Mouse (Mus musculus) CH12.LX (cell line): Measurements from ENCODE around the gene Ndufv1. TPM values are rescaled to one million over a fixed set of nuclear protein-coding genes. Genes with fewer than 3 reads are reported as not detected.

Experiments used
- DNase-seq: peaks from one replicate; pipeline ENCODE4 v3.0.0-alpha.2; 2013; ENCODE audit errors: extremely low read depth
- H3K27ac ChIP-seq: 2 replicates; pipeline ENCODE4 v1.5.1; 2012; ENCODE audit warnings: low read depth, mild to moderate bottlenecking, control low read depth, moderate library complexity; ENCODE audit not compliant: insufficient read depth
- H3K27me3 ChIP-seq: replicated peaks from 2 replicates; pipeline ENCODE3; 2012; ENCODE audit warnings: inconsistent platforms
- H3K36me3 ChIP-seq, 2 experiments: replicated peaks in 1 of 2; 2 replicates each; pipeline versions ENCODE3 to v1.6.1; 2012; ENCODE audit warnings: inconsistent platforms in 1 of 2, low read length in 1 of 2, mild to moderate bottlenecking in 1 of 2, mixed read lengths in 1 of 2, moderate library complexity in 1 of 2; ENCODE audit not compliant: control insufficient read depth in 1 of 2, insufficient read depth in 1 of 2
- H3K4me1 ChIP-seq, 2 experiments: 2 replicates each; pipeline ENCODE4 v1.6.1; 2012; ENCODE audit warnings: inconsistent platforms in 1 of 2, moderate library complexity in 1 of 2; ENCODE audit not compliant: insufficient read depth in 2 of 2, control insufficient read depth in 1 of 2
- H3K4me2 ChIP-seq: 2 replicates; pipeline ENCODE4 v1.6.1; 2012; ENCODE audit warnings: low read depth, mild to moderate bottlenecking, control low read depth; ENCODE audit not compliant: poor library complexity, insufficient read depth, severe bottlenecking
- H3K4me3 ChIP-seq, 3 experiments: fragments of 150-350 bp in 1 of 3; sonication (generic) in 1 of 3; replicated peaks in 1 of 3; 2 replicates each; pipeline versions ENCODE3 to v1.5.1; 2011 to 2012; ENCODE audit warnings: low read depth in 2 of 3, low read length in 2 of 3, mild to moderate bottlenecking in 2 of 3, moderate library complexity in 2 of 3, control low read depth in 1 of 3, improper control_type of control experiment in 1 of 3, inconsistent platforms in 1 of 3, mixed read lengths in 1 of 3; ENCODE audit not compliant: poor library complexity in 1 of 3
- H3K79me2 ChIP-seq: replicated peaks from 2 replicates; pipeline ENCODE4 v1.6.1; 2012; ENCODE audit warnings: mild to moderate bottlenecking, moderate library complexity; ENCODE audit not compliant: control insufficient read depth, poor library complexity, insufficient read depth, severe bottlenecking; ENCODE audit errors: extremely low read depth
- H3K9ac ChIP-seq: 2 replicates; pipeline ENCODE4 v1.6.1; 2012; ENCODE audit warnings: low read depth, mild to moderate bottlenecking, control low read depth, moderate library complexity; ENCODE audit not compliant: insufficient read depth
- H3K9me3 ChIP-seq: replicated peaks from 2 replicates; pipeline ENCODE3; 2012; ENCODE audit warnings: low read length, inconsistent platforms, mixed read lengths
- BHLHE40 ChIP-seq: IDR thresholded peaks from 2 replicates; pipeline ENCODE4 v1.6.1; 2011; ENCODE audit warnings: mild to moderate bottlenecking, low read depth, low read length, improper control_type of control experiment
- CHD1 ChIP-seq: IDR thresholded peaks from 2 replicates; pipeline ENCODE4 v1.6.1; 2012; ENCODE audit warnings: low read depth, low read length, improper control_type of control experiment, inconsistent platforms
- CHD2 ChIP-seq: IDR thresholded peaks from 2 replicates; pipeline ENCODE4 v1.6.1; 2011; ENCODE audit warnings: low read length, improper control_type of control experiment
- E2F4 ChIP-seq: IDR thresholded peaks from 2 replicates; pipeline ENCODE4 v1.6.1; 2011; ENCODE audit warnings: low read depth, low read length, improper control_type of control experiment; ENCODE audit not compliant: insufficient replicate concordance
- ETS1 ChIP-seq: conservative IDR thresholded peaks from 2 replicates; pipeline ENCODE4 v1.6.1; 2012; ENCODE audit warnings: low read depth, mild to moderate bottlenecking, inconsistent platforms, low read length, improper control_type of control experiment, moderate library complexity
- GABPA ChIP-seq: IDR thresholded peaks from 2 replicates; pipeline ENCODE4 v1.6.1; 2012; ENCODE audit warnings: low read depth, low read length, improper control_type of control experiment, inconsistent platforms; ENCODE audit not compliant: insufficient replicate concordance
- IRF4 ChIP-seq: IDR thresholded peaks from 2 replicates; pipeline ENCODE4 v1.6.1; 2014; ENCODE audit warnings: low read depth, mild to moderate bottlenecking, inconsistent platforms, low read length, improper control_type of control experiment
- JUN ChIP-seq: IDR thresholded peaks from 2 replicates; pipeline ENCODE4 v1.6.1; 2011; ENCODE audit warnings: low read depth, mild to moderate bottlenecking, low read length, improper control_type of control experiment, moderate library complexity; ENCODE audit not compliant: insufficient read depth
- JUND ChIP-seq: conservative IDR thresholded peaks from 2 replicates; pipeline ENCODE4 v1.6.1; 2011; ENCODE audit warnings: low read depth, low read length, improper control_type of control experiment
- KAT2A ChIP-seq: IDR thresholded peaks from 2 replicates; pipeline ENCODE4 v1.6.1; 2012; ENCODE audit warnings: low read length, improper control_type of control experiment, inconsistent platforms; ENCODE audit not compliant: insufficient replicate concordance
- MAFK ChIP-seq: IDR thresholded peaks from 2 replicates; pipeline ENCODE4 v1.6.1; 2011; ENCODE audit warnings: low read length, improper control_type of control experiment; ENCODE audit not compliant: insufficient replicate concordance
- MAX ChIP-seq: IDR thresholded peaks from 2 replicates; pipeline ENCODE4 v1.6.1; 2011; ENCODE audit warnings: low read length, improper control_type of control experiment
- MEF2A ChIP-seq: IDR thresholded peaks from 2 replicates; pipeline ENCODE4 v1.6.1; 2014; ENCODE audit warnings: low read depth, mild to moderate bottlenecking, inconsistent platforms, low read length, improper control_type of control experiment, borderline replicate concordance
- MXI1 ChIP-seq: IDR thresholded peaks from 2 replicates; pipeline ENCODE4 v1.6.1; 2011; ENCODE audit warnings: mild to moderate bottlenecking, low read depth, low read length, improper control_type of control experiment
- MYC ChIP-seq: IDR thresholded peaks from 2 replicates; pipeline ENCODE4 v1.6.1; 2011; ENCODE audit warnings: low read depth, mild to moderate bottlenecking, improper control_type of control experiment, low read length
- NELFE ChIP-seq: IDR thresholded peaks from 2 replicates; pipeline ENCODE4 v1.6.1; 2011; ENCODE audit warnings: low read depth, low read length, improper control_type of control experiment
- PAX5 ChIP-seq: IDR thresholded peaks from 2 replicates; pipeline ENCODE4 v1.6.1; 2012; ENCODE audit warnings: low read length, inconsistent platforms, mixed read lengths
- POLR2A ChIP-seq: IDR thresholded peaks from 2 replicates; pipeline ENCODE4 v1.6.1; 2011; ENCODE audit warnings: low read depth, mild to moderate bottlenecking, improper control_type of control experiment, low read length
- RAD21 ChIP-seq: IDR thresholded peaks from 2 replicates; pipeline ENCODE4 v1.6.1; 2011; ENCODE audit warnings: low read depth, mild to moderate bottlenecking, low read length, improper control_type of control experiment, moderate library complexity
- RCOR1 ChIP-seq: conservative IDR thresholded peaks from 2 replicates; pipeline ENCODE4 v1.6.1; 2012; ENCODE audit warnings: low read depth, mild to moderate bottlenecking, inconsistent platforms, low read length, improper control_type of control experiment
- SIN3A ChIP-seq: IDR thresholded peaks from 2 replicates; pipeline ENCODE4 v1.6.1; 2012; ENCODE audit warnings: low read length, improper control_type of control experiment, inconsistent platforms
- SMC3 ChIP-seq: IDR thresholded peaks from 2 replicates; pipeline ENCODE4 v1.6.1; 2011; ENCODE audit warnings: low read depth, low read length, improper control_type of control experiment
- TBP ChIP-seq: conservative IDR thresholded peaks from 2 replicates; pipeline ENCODE4 v1.6.1; 2011; ENCODE audit warnings: low read depth, low read length, improper control_type of control experiment
- TCF12 ChIP-seq: IDR thresholded peaks from 2 replicates; pipeline ENCODE4 v1.6.1; 2014; ENCODE audit warnings: low read depth, mild to moderate bottlenecking, inconsistent platforms, low read length, improper control_type of control experiment
- UBTF ChIP-seq: IDR thresholded peaks from 2 replicates; pipeline ENCODE4 v1.6.1; 2012; ENCODE audit warnings: low read depth, mild to moderate bottlenecking, inconsistent platforms, low read length, improper control_type of control experiment, moderate library complexity
- USF1 ChIP-seq: IDR thresholded peaks from 2 replicates; pipeline ENCODE4 v1.6.1; 2014; ENCODE audit warnings: low read depth, mild to moderate bottlenecking, inconsistent platforms, low read length, improper control_type of control experiment
- ZKSCAN1 ChIP-seq: IDR thresholded peaks from 2 replicates; pipeline ENCODE4 v1.6.1; 2012; ENCODE audit warnings: low read depth, inconsistent platforms, low read length, improper control_type of control experiment, borderline replicate concordance
- ZMIZ1 ChIP-seq: IDR thresholded peaks from 2 replicates; pipeline ENCODE4 v1.6.1; 2012; ENCODE audit warnings: low read depth, mild to moderate bottlenecking, inconsistent platforms, low read length, improper control_type of control experiment
- ZNF384 ChIP-seq: IDR thresholded peaks from 2 replicates; pipeline ENCODE4 v1.6.1; 2012; ENCODE audit warnings: low read depth, low read length, improper control_type of control experiment, inconsistent platforms
- dilution Hi-C: fragments of 300-500 bp; cut with MboI; formaldehyde crosslinking; loops from 2 replicates; pipeline ENCODE4 v1.14.3; 2020; ENCODE audit warnings: low sequenced_read_pairs; ENCODE audit not compliant: extremely low pct_unique_long_range_greater_than_20kb, extremely low pct_ligation_motif_present
- in situ Hi-C: fragments of 300-500 bp; cut with MboI; formaldehyde crosslinking; loops from 3 replicates; pipeline ENCODE4 v1.14.3; 2019; ENCODE audit warnings: low sequenced_read_pairs, low pct_ligation_motif_present, low pct_unique_long_range_greater_than_20kb, mixed read lengths
- polyA plus RNA-seq: library from polyadenylated mRNA; unstranded; fragments of >175 nt; gene quantifications from 2 replicates; pipeline ENCODE4 v1.2.1, GENCODE M21; 2012; ENCODE audit warnings: low read depth; ENCODE audit not compliant: insufficient read length
- total RNA-seq, 2 experiments: library from RNA; depleted of rRNA; stranded (reverse); fragments of 300-350 nt in 1 of 2; fragments of >200 nt in 1 of 2; gene quantifications; 2 replicates each; pipeline ENCODE4 v1.2.3; 2012 to 2014

Ndufv1 gene
- total and polyA plus RNA-seq, 3 experiments = 119 to 183 (median 133) TPM

- Histone ChIP-seq H3K9me3 (no peaks in the 10 kb centered on the region), H3K27ac (no peak within 1 kb of the TSS), H3K36me3 (no peaks in the 10 kb centered on the region), H3K4me3 (no peak within 1 kb of the TSS), H3K4me2 (no peak within 1 kb of the TSS), H3K79me2 (no peaks in the 10 kb centered on the region), H3K27me3 (peaks cover 7% of the 10 kb centered on the region), H3K4me1 (peaks cover 9 to 26% of the 10 kb centered on the region in 2 experiments), H3K9ac (no peak within 1 kb of the TSS)
- TF ChIP-seq PAX5 (no peak), TCF12 (no peak), MYC (no peak), MEF2A (no peak), IRF4 (no peak), JUN (no peak), SIN3A (no peak), RCOR1 (no peak), ZNF384 (no peak), RAD21 (no peak), USF1 (no peak), NELFE (no peak), KAT2A (no peak), JUND (no peak), GABPA (no peak), BHLHE40 (no peak), MAX (no peak), ETS1 (no peak), SMC3 (no peak)
- in situ Hi-C loops (no loop called here), dilution Hi-C loops (no loop called here)
- DNase-seq = no peak
These were observed 40.4 kb downstream of the Ndufv1 start, which contains the start of gene Aldh3b2 for GRCm38 (mm10) chr19:3972229-3972628. Gene Aldh3b2 (plus strand): TSS chr19:3972328.

- Histone ChIP-seq H3K4me3 (no peak overlapping the region), H3K9ac (no peak overlapping the region), H3K9me3 (no peaks in the 10 kb centered on the region), H3K4me1 (peaks cover 0 to 15% of the 10 kb centered on the region in 2 experiments; a peak in 3 of 4 replicates), H3K36me3 (no peaks in the 10 kb centered on the region), H3K79me2 (no peaks in the 10 kb centered on the region), H3K4me2 (no peak overlapping the region), H3K27me3 (peaks cover 6% of the 10 kb centered on the region), H3K27ac (no peak overlapping the region)
- in situ Hi-C loops = no loop called here
- dilution Hi-C loops = no loop called here
- TF ChIP-seq TCF12 (no peak), ETS1 (no peak), CHD1 (no peak), USF1 (no peak), MXI1 (no peak), MYC (no peak), POLR2A (no peak), UBTF (no peak), MAX (no peak), ZMIZ1 (no peak), E2F4 (no peak), TBP (no peak), CHD2 (no peak), ZKSCAN1 (no peak), PAX5 (no peak), GABPA (no peak), JUN (no peak), MAFK (no peak), MEF2A (no peak)
- no peak for DNase-seq
These were observed 45.3 kb downstream of the Ndufv1 start for GRCm38 (mm10) chr19:3967258-3967657.
